Mouse (Mus musculus): Measurements from ENCODE around the gene Kcnq1. TPM values are rescaled to one million over a fixed set of nuclear protein-coding genes. Genes with fewer than 3 reads are reported as not detected.
A peak's percentile ranks its signal among the peaks of the same experiment; 100 is the strongest.

Kcnq1 gene
- polyA plus RNA-seq, 1 experiment from 2014 or later = 1.3 TPM

DNA sequence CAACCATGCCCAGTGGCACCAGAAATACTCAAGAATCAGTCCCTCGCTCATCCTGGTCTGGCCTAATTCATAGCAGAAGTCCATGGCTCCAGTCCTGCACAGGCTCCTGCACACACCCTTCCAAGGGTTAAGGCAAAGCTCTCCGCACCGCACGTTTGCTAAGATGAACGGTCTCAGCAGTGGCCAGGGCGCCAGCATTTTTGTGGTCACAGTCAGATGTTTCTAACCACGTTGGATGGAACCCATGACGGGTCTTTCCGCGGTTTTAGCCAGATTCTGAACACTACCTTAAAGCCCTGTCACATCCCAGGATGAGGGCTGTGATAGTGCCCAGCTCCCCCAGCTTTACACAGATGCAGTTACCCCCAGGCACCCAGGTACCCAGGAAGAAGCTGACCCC lies 293.6 kb downstream of the Kcnq1 start:
- no peaks in the 10 kb centered on the region for H3K27me3 ChIP-seq (replicated peaks; ENCODE audit: control insufficient read depth, insufficient read depth, low read length)
- no peaks in the 10 kb centered on the region for H3K36me3 ChIP-seq (ENCODE audit: control insufficient read depth, insufficient read depth, low read length)
- no peak overlapping the region for H3K27ac ChIP-seq (ENCODE audit: low read depth, low read length)
- 91% methylated on average over 10 of the region's 10 CpGs for WGBS
- no peak overlapping the region for H3K4me3 ChIP-seq (ENCODE audit: low read length)
- no peak overlapping the region for H3K9ac ChIP-seq (ENCODE audit: low read depth, low read length)
- no peak for ATAC-seq
- H3K9me3 ChIP-seq (ENCODE audit: control insufficient read depth, low read length) = no peaks in the 10 kb centered on the region; the same call in 1 of the 2 replicates
- no peak overlapping the region for H3K4me2 ChIP-seq (ENCODE audit: low read length)
- H3K4me1 ChIP-seq (ENCODE audit: control insufficient read depth, insufficient read depth, low read depth, low read length) = no peaks in the 10 kb centered on the region

DNA sequence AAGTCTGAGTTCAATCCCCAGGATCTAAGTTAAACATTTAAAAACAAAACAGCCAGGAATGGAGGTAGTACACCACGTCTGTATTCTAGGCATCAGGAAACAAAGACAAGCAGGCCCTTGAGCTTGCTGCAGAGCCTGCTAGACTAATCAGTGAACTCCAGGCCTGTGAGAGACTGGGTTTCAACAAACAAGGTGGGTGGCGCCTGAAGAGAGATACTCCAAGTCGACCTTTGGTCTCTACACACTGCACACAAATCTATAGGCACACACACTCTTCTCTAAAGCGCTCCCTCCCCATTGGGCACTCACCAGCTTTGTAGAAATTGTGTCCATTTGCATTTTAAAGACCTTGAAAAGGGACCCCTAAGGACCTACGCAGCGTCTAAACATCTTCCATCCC lies 294.4 kb downstream of the Kcnq1 start:
- Histone ChIP-seq H3K27me3 (replicated peaks; ENCODE audit: control insufficient read depth, insufficient read depth, low read length) (no peaks in the 10 kb centered on the region), H3K4me3 (ENCODE audit: low read length) (no peak overlapping the region), H3K36me3 (ENCODE audit: control insufficient read depth, insufficient read depth, low read length) (no peaks in the 10 kb centered on the region), H3K27ac (ENCODE audit: low read depth, low read length) (no peak overlapping the region), H3K4me1 (ENCODE audit: control insufficient read depth, insufficient read depth, low read depth, low read length) (no peaks in the 10 kb centered on the region), H3K4me2 (ENCODE audit: low read length) (no peak overlapping the region), H3K9ac (ENCODE audit: low read depth, low read length) (no peak overlapping the region), H3K9me3 (ENCODE audit: control insufficient read depth, low read length) (no peaks in the 10 kb centered on the region; the same call in 1 of the 2 replicates)
- ATAC-seq = no peak
- 29% methylated on average over 6 of the region's 6 CpGs for WGBS

DNA sequence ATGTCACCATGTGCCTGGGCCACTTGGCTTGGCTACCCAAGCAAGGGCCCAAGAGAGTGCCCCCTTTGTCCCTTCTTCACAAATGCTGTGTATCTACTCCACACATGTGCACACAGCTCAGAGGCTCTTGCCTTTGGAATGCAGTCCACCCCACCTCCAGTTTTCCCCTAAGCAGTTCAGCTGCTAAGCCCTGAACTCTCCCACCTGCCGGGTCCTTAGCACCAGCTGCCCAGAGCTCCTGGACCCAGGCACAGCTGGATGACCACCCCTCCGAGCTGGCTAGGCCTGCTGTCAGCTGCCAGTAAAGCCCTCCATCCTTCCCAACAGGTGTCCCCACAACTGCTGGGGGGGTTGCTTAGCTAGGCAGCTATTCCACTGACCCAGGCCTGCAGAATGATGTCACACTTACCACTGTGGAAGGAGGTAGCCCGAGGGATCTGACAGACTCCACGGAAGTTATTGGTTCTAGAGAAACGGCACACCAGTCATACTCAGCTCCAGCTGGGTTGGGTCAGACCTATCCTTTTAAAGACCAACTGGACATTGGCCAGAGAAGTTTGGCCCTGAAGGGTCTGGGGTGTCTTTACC lies 295.4 kb downstream of the Kcnq1 start:
- 73% methylated on average over 5 of the region's 5 CpGs for WGBS
- Histone ChIP-seq H3K9ac (ENCODE audit: low read depth, low read length) (no peak overlapping the region), H3K4me2 (ENCODE audit: low read length) (no peak overlapping the region), H3K27ac (ENCODE audit: low read depth, low read length) (no peak overlapping the region), H3K27me3 (replicated peaks; ENCODE audit: control insufficient read depth, insufficient read depth, low read length) (no peaks in the 10 kb centered on the region), H3K4me3 (ENCODE audit: low read length) (no peak overlapping the region), H3K36me3 (ENCODE audit: control insufficient read depth, insufficient read depth, low read length) (no peaks in the 10 kb centered on the region), H3K4me1 (ENCODE audit: control insufficient read depth, insufficient read depth, low read depth, low read length) (no peaks in the 10 kb centered on the region), H3K9me3 (ENCODE audit: control insufficient read depth, low read length) (no peaks in the 10 kb centered on the region; the same call in 1 of the 2 replicates)
- no peak for ATAC-seq

- Histone ChIP-seq H3K4me1 (ENCODE audit: control insufficient read depth, insufficient read depth, low read depth, low read length) (peaks cover 10% of the 10 kb centered on the region), H3K36me3 (ENCODE audit: control insufficient read depth, insufficient read depth, low read length) (no peaks in the 10 kb centered on the region), H3K9me3 (ENCODE audit: control insufficient read depth, low read length) (no peaks in the 10 kb centered on the region; the same call in 1 of the 2 replicates), H3K4me2 (ENCODE audit: low read length) (no peak overlapping the region), H3K27ac (ENCODE audit: low read depth, low read length) (no peak overlapping the region), H3K27me3 (replicated peaks; ENCODE audit: control insufficient read depth, insufficient read depth, low read length) (no peaks in the 10 kb centered on the region), H3K9ac (ENCODE audit: low read depth, low read length) (no peak overlapping the region), H3K4me3 (ENCODE audit: low read length) (no peak overlapping the region)
- no peak for ATAC-seq
- WGBS = 85% methylated on average over 6 of the region's 6 CpGs
These were observed 298.1 kb downstream of the Kcnq1 start for GRCm38 (mm10) chr7:143404296-143404695.

GRCm38 (mm10) chr7:143407931-143408501 lies 301.9 kb downstream of the Kcnq1 start:
- H3K27me3 ChIP-seq (replicated peaks; ENCODE audit: control insufficient read depth, insufficient read depth, low read length) = no peaks in the 10 kb centered on the region
- no peak overlapping the region for H3K27ac ChIP-seq (ENCODE audit: low read depth, low read length)
- H3K36me3 ChIP-seq (ENCODE audit: control insufficient read depth, insufficient read depth, low read length) = no peaks in the 10 kb centered on the region
- H3K4me2 ChIP-seq (ENCODE audit: low read length) = no peak overlapping the region
- ATAC-seq = 0 out of 2 replicates have a peak, but pooled peaks have one; percentile 34
- peaks cover 10% of the 10 kb centered on the region for H3K4me1 ChIP-seq (ENCODE audit: control insufficient read depth, insufficient read depth, low read depth, low read length)
- H3K4me3 ChIP-seq (ENCODE audit: low read length) = no peak overlapping the region
- H3K9ac ChIP-seq (ENCODE audit: low read depth, low read length) = no peak overlapping the region
- 67% methylated on average over 9 of the region's 9 CpGs for WGBS
- H3K9me3 ChIP-seq (ENCODE audit: control insufficient read depth, low read length) = no peaks in the 10 kb centered on the region

DNA sequence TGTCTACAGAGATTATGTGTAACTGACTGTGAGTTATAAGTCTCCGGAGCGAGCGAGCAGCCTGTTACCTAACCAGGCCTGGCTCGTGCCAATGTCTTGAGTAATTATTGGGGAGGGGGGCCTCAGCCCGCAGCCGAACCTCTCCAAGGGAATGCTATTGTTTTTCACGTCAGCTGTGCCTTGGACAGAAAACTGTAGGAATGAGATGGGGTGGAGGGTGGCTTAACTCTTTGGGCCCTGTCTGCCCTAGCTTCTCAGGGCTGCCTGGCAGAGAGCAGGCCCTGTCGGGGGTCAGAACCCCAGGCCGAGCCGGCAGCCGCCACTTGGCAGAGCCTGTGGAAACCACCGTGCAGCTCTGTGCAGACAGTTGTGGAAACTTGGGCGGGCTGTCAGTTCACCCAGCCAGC lies 302.5 kb downstream of the Kcnq1 start:
- peak; percentile 42; the same call in 1 of the 2 replicates for ATAC-seq
- Histone ChIP-seq H3K27me3 (replicated peaks; ENCODE audit: control insufficient read depth, insufficient read depth, low read length) (no peaks in the 10 kb centered on the region), H3K4me1 (ENCODE audit: control insufficient read depth, insufficient read depth, low read depth, low read length) (peaks cover 10% of the 10 kb centered on the region), H3K4me3 (ENCODE audit: low read length) (no peak overlapping the region), H3K9ac (ENCODE audit: low read depth, low read length) (no peak overlapping the region), H3K4me2 (ENCODE audit: low read length) (no peak overlapping the region), H3K9me3 (ENCODE audit: control insufficient read depth, low read length) (no peaks in the 10 kb centered on the region), H3K36me3 (ENCODE audit: control insufficient read depth, insufficient read depth, low read length) (no peaks in the 10 kb centered on the region), H3K27ac (ENCODE audit: low read depth, low read length) (no peak overlapping the region)
- WGBS = 41% methylated on average over 13 of the region's 13 CpGs

DNA sequence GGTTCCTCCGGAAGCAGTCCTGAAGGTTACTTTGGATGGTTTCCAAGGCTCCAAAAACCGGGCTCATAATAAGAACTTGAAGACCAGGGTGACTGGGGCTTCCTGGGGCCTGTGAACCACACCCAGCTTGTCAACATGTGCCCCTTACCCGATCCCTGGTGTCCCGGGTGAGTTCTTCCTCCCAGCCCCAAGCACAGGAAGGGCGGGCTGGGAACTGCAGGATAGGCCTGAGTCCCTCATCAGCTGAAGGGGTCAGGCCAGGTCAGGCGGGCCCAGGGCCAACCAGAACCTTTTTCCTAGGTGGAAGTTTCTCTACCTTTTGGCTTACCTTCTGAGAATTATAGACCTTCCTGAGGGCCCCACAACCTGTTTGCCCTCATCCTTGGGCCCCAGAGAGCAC lies 306.4 kb downstream of the Kcnq1 start:
- Histone ChIP-seq H3K27me3 (replicated peaks; ENCODE audit: control insufficient read depth, insufficient read depth, low read length) (no peaks in the 10 kb centered on the region), H3K4me3 (ENCODE audit: low read length) (no peak overlapping the region), H3K36me3 (ENCODE audit: control insufficient read depth, insufficient read depth, low read length) (no peaks in the 10 kb centered on the region), H3K4me1 (ENCODE audit: control insufficient read depth, insufficient read depth, low read depth, low read length) (peaks cover 10% of the 10 kb centered on the region), H3K27ac (ENCODE audit: low read depth, low read length) (no peak overlapping the region), H3K9me3 (ENCODE audit: control insufficient read depth, low read length) (no peaks in the 10 kb centered on the region), H3K4me2 (ENCODE audit: low read length) (no peak overlapping the region), H3K9ac (ENCODE audit: low read depth, low read length) (no peak overlapping the region)
- WGBS = 84% methylated on average over 6 of the region's 6 CpGs
- no peak for ATAC-seq

GRCm38 (mm10) chr7:143415070-143415469 lies 308.9 kb downstream of the Kcnq1 start:
- no peak overlapping the region for H3K4me3 ChIP-seq (ENCODE audit: low read length)
- no peak overlapping the region for H3K4me2 ChIP-seq (ENCODE audit: low read length)
- H3K36me3 ChIP-seq (ENCODE audit: control insufficient read depth, insufficient read depth, low read length) = no peaks in the 10 kb centered on the region
- H3K27me3 ChIP-seq (replicated peaks; ENCODE audit: control insufficient read depth, insufficient read depth, low read length) = no peaks in the 10 kb centered on the region
- H3K9me3 ChIP-seq (ENCODE audit: control insufficient read depth, low read length) = no peaks in the 10 kb centered on the region
- 62% methylated on average over 4 of the region's 4 CpGs for WGBS
- H3K4me1 ChIP-seq (ENCODE audit: control insufficient read depth, insufficient read depth, low read depth, low read length) = no peaks in the 10 kb centered on the region
- ATAC-seq = no peak
- no peak overlapping the region for H3K9ac ChIP-seq (ENCODE audit: low read depth, low read length)
- no peak overlapping the region for H3K27ac ChIP-seq (ENCODE audit: low read depth, low read length)

GRCm38 (mm10) chr7:143416406-143416805 lies 310.2 kb downstream of the Kcnq1 start:
- H3K27ac ChIP-seq (ENCODE audit: low read depth, low read length) = no peak overlapping the region
- no peaks in the 10 kb centered on the region for H3K27me3 ChIP-seq (replicated peaks; ENCODE audit: control insufficient read depth, insufficient read depth, low read length)
- no peaks in the 10 kb centered on the region for H3K4me1 ChIP-seq (ENCODE audit: control insufficient read depth, insufficient read depth, low read depth, low read length)
- H3K4me2 ChIP-seq (ENCODE audit: low read length) = no peak overlapping the region
- H3K9ac ChIP-seq (ENCODE audit: low read depth, low read length) = no peak overlapping the region
- no peaks in the 10 kb centered on the region for H3K36me3 ChIP-seq (ENCODE audit: control insufficient read depth, insufficient read depth, low read length)
- 88% methylated on average over 12 of the region's 12 CpGs for WGBS
- H3K9me3 ChIP-seq (ENCODE audit: control insufficient read depth, low read length) = no peaks in the 10 kb centered on the region
- no peak overlapping the region for H3K4me3 ChIP-seq (ENCODE audit: low read length)
- no peak for ATAC-seq
